Mouse (Mus musculus) limb, embryonic 13.5 days (tissue): ENCODE data around the gene Fanca. TPM values are rescaled to one million over a fixed set of nuclear protein-coding genes. Genes with fewer than 3 reads are reported as not detected.

Source experiments
- ATAC-seq: fragments of 200-750 bp; cut with Nextera tagmentation; 2 replicates; pipeline ENCODE4 v1.8.0; 2017; ENCODE audit warnings: low read depth, moderate number of reproducible peaks, moderate TSS enrichment; ENCODE audit not compliant: low FRiP score
- H3K27ac ChIP-seq: fragments of 300-500 bp; sonication (generic); 2 replicates; pipeline ENCODE4 v1.5.1; 2015; ENCODE audit warnings: inconsistent platforms, mild to moderate bottlenecking, moderate library complexity
- H3K27me3 ChIP-seq: fragments of 300-500 bp; sonication (generic); 2 replicates; pipeline ENCODE4 v1.6.1; 2015; ENCODE audit warnings: mild to moderate bottlenecking, inconsistent platforms
- H3K36me3 ChIP-seq: fragments of 300-500 bp; sonication (generic); 2 replicates; pipeline ENCODE4 v1.6.1; 2015; ENCODE audit warnings: inconsistent platforms, mild to moderate bottlenecking, moderate library complexity
- H3K4me1 ChIP-seq: fragments of 300-500 bp; sonication (generic); 2 replicates; pipeline ENCODE4 v1.6.1; 2015; ENCODE audit warnings: inconsistent platforms
- H3K4me2 ChIP-seq: fragments of 300-500 bp; sonication (generic); replicated peaks from 2 replicates; pipeline ENCODE4 v1.6.1; 2015; ENCODE audit warnings: inconsistent platforms, mild to moderate bottlenecking, moderate library complexity
- H3K4me3 ChIP-seq: fragments of 300-500 bp; sonication (generic); 2 replicates; pipeline ENCODE4 v1.5.1; 2015; ENCODE audit warnings: moderate library complexity, mild to moderate bottlenecking, inconsistent platforms
- H3K9ac ChIP-seq: fragments of 300-500 bp; sonication (generic); 2 replicates; pipeline ENCODE4 v1.6.1; 2015; ENCODE audit warnings: mild to moderate bottlenecking, inconsistent platforms
- H3K9me3 ChIP-seq: fragments of 300-500 bp; sonication (generic); 2 replicates; pipeline ENCODE4 v1.6.1; 2016; ENCODE audit warnings: inconsistent platforms
- WGBS: fragments of 180-500 bp; shearing (Covaris S2); methylation state at CpG from one replicate; pipeline ENCODE4 v1.1.7; 2015; 5-methylcytosine and 5-hydroxymethylcytosine counted together
- polyA plus RNA-seq: library from polyadenylated mRNA; unstranded; fragments of >200 nt; fragmentation: Nextera tagmentation; extraction: Ambion mirVana; gene quantifications from 2 replicates; pipeline ENCODE4 v1.2.1, GENCODE M21; 2015

Gene Fanca
- polyA plus RNA-seq, 1 experiment from 2014 or later = 26.4 TPM

DNA sequence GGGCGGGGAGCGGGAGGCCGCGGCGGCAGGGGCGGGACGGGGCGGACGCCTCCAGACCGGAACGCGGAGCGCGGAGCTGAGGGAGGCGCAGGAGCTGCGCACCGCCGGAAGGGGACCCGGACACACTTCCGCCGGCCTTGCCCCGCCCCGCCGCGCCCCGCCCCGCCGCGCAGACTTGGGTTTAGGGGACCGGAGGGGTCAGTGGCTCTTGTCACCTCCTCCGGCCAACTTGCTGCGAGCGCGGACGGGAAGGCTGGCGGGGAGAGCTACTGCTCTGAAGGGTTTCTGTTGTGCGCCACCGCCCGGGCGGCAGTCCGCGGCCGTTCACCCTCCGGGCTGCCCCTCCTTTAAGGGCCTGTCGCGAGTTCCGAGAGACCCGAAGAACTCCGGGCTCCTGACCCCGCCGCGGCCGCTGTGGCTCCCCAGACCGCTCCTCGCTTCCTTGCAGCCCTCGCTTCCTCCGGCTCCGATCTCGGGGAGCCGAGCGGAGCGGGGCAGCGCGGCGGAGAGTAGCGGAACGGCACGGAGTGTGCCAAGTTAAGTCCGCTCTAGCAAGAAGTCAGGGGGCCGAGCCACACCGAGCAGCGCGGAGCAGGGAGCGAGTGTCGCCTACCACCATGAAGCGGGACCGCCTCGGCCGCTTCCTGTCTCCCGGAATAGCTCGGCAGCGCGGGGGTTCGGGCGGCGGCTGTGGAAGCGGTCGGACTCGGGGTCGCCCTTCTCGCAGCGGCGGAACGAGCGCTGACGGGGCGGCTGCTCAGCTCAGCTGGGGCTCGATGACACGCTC is 64.1 kb downstream of the Fanca start, which contains the start of the genes Zfp276 and Vps9d1:
Zfp276 (plus strand) TSS at position 97 of the 787 bp plus-strand sequence.
Vps9d1 (minus strand) TSS at position 250 of the 787 bp plus-strand sequence.
- no peaks in the 10 kb centered on the region for H3K9me3 ChIP-seq
- H3K4me1 ChIP-seq = peaks cover 25% of the 10 kb centered on the region
- under 1% methylated on average over 79 of the region's 99 CpGs for WGBS
- ATAC-seq = peak; percentile 93
- H3K4me3 ChIP-seq = peak within 1 kb of the TSS; percentile 97
- peak within 1 kb of the TSS; percentile 95 for H3K9ac ChIP-seq
- peak within 1 kb of the TSS; percentile 76 for H3K4me2 ChIP-seq
- no peaks in the 10 kb centered on the region for H3K27me3 ChIP-seq
- peak within 1 kb of the TSS; percentile 77 for H3K27ac ChIP-seq
- H3K36me3 ChIP-seq = peaks cover 65% of the 10 kb centered on the region

DNA sequence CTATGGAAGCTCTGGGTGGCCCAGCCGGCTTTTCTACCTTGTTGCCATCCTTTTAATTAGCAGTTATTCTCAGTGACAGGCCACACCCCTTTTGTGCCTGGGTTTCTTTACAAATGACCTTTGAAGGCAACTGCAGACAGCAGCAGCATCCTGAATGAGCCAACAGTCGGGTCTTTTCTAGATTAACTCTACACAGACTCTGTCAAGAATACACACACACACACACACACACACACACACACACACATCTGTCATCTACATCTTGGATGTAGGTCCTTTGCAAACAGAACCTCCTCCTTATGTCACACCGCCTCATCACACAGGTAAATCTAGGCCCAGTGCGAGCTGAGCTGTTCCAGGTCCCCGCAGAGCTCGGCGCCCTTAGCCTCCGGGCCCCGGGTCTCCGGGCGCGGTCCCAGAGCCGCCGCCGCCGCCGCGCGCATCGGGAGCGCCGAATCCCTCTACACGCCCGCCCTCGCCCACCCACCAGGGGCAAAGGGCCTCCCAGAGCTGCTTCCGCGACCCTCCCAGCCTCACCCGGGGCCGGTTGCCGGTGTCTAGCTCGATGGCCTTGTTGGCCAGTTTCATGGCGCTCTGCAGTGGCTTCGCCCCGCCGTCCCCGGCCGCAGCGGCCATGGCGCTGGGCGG is 64.8 kb downstream of the Fanca start:
- no peaks in the 10 kb centered on the region for H3K27me3 ChIP-seq
- H3K4me1 ChIP-seq = peaks cover 25% of the 10 kb centered on the region
- peak overlapping the region; percentile 97 for H3K4me3 ChIP-seq
- under 1% methylated on average over 31 of the region's 40 CpGs for whole genome bisulfite sequencing
- H3K27ac ChIP-seq = peak overlapping the region; percentile 77
- no peaks in the 10 kb centered on the region for H3K9me3 ChIP-seq
- H3K9ac ChIP-seq = peak overlapping the region; percentile 95
- H3K4me2 ChIP-seq = peak overlapping the region; percentile 76
- H3K36me3 ChIP-seq = peaks cover 65% of the 10 kb centered on the region
- no peak; the same call in none of the 2 replicates for ATAC-seq

DNA sequence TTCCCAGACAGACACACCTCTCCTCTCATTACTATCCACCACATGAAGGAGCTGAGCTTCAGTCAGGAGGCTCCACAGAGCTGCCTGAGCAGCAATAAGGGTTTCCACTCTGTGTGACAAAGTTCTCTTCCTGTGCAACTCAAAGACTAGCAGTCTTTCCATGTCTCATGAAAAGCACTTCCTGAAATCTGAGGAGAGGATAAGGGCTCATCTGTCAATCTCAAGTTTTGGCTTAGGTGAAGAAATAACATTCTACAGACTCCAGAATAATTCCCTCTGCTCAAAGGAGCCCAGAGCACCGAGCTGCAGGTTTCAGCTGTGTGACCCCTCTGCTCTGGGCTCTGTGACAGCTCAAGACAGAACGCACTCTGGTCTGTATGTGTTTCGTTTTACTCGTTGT is 65.5 kb downstream of the Fanca start:
- peak overlapping the region; percentile 76 for H3K4me2 ChIP-seq
- peaks cover 65% of the 10 kb centered on the region for H3K36me3 ChIP-seq
- no peak overlapping the region for H3K27ac ChIP-seq
- peaks cover 25% of the 10 kb centered on the region for H3K4me1 ChIP-seq
- H3K9me3 ChIP-seq = no peaks in the 10 kb centered on the region
- H3K9ac ChIP-seq = peak overlapping the region; percentile 95
- H3K4me3 ChIP-seq = peak overlapping the region; percentile 97
- no peak for ATAC-seq
- no peaks in the 10 kb centered on the region for H3K27me3 ChIP-seq
- WGBS = 44% methylated on average over 4 of the region's 4 CpGs

DNA sequence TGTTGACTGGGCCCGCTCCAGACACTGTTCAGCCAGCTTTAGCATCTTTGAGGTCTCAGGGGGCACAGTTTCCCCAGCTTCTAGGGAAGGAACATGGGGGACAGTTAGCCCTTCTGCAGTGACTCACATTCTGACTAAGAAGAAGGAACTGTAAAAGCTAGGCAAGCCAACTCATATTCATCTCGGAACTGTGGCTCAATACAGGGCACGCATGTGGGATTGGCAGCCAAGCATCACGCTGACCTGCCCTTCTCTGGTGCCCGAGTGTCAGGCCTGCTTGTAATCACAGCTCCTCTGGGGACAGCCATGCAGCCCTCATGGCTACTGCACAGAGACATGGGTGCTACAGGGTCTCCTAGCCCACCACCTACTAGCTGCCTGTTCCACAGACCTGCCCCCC is 67.4 kb downstream of the Fanca start:
- no peak for ATAC-seq
- H3K4me3 ChIP-seq = no peak overlapping the region
- WGBS = 93% methylated on average over 5 of the region's 5 CpGs
- no peaks in the 10 kb centered on the region for H3K27me3 ChIP-seq
- peak overlapping the region; percentile 8 for H3K9ac ChIP-seq
- H3K27ac ChIP-seq = no peak overlapping the region
- H3K4me2 ChIP-seq = no peak overlapping the region
- peaks cover 22% of the 10 kb centered on the region for H3K4me1 ChIP-seq
- peaks cover 65% of the 10 kb centered on the region for H3K36me3 ChIP-seq
- no peaks in the 10 kb centered on the region for H3K9me3 ChIP-seq

DNA sequence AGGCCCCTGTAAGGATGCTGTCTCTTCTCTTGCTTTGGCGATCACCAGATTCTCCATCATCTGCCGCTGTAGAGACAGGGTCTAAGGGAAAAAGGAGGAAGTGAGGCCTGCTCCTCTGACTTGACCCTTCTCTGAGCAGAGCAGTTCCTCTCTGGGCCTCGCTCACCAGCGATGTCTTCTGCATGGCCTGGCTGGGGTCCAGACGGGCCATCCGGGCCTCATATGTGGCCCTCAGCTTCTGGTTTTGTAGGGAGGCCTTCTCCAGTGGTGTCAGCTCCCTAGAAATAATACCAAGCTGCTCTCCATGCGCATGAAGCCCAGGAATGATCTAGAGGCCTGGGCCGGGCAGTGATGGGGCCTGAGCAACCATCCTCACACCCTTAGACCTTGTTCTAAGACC is 69.8 kb downstream of the Fanca start:
- ATAC-seq = no peak
- H3K36me3 ChIP-seq = peaks cover 84% of the 10 kb centered on the region
- H3K27ac ChIP-seq = no peak overlapping the region
- H3K27me3 ChIP-seq = no peaks in the 10 kb centered on the region
- no peak overlapping the region for H3K4me2 ChIP-seq
- 90% methylated on average over 8 of the region's 8 CpGs for WGBS
- H3K9me3 ChIP-seq = no peaks in the 10 kb centered on the region
- no peak overlapping the region for H3K9ac ChIP-seq
- H3K4me3 ChIP-seq = no peak overlapping the region
- H3K4me1 ChIP-seq = peaks cover 11% of the 10 kb centered on the region

DNA sequence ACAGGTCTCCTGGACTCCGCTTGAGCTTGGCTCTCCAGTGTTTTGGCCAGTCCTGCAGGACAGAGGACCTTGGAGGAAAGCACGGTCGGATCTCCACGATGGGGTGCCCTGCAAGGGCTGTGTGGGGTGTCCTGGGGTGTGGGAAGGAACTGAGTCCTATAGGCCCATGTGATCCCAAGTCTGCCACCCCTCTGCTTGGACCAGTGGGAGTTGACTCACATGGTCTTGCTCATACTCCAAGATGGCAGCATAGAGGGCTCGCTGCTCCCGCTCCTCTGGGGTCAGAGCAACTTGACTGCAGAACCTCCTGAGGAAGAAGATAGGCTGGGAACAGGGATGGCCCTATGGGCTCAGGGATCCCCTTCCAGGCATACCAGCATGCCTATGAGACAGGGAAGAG is 70.6 kb downstream of the Fanca start:
- Histone ChIP-seq H3K4me3 (no peak overlapping the region), H3K9ac (no peak overlapping the region), H3K27ac (no peak overlapping the region), H3K4me1 (peaks cover 4% of the 10 kb centered on the region), H3K4me2 (no peak overlapping the region), H3K27me3 (no peaks in the 10 kb centered on the region), H3K36me3 (peaks cover 92% of the 10 kb centered on the region), H3K9me3 (no peaks in the 10 kb centered on the region)
- 92% methylated on average over 6 of the region's 6 CpGs for WGBS
- ATAC-seq = no peak

DNA sequence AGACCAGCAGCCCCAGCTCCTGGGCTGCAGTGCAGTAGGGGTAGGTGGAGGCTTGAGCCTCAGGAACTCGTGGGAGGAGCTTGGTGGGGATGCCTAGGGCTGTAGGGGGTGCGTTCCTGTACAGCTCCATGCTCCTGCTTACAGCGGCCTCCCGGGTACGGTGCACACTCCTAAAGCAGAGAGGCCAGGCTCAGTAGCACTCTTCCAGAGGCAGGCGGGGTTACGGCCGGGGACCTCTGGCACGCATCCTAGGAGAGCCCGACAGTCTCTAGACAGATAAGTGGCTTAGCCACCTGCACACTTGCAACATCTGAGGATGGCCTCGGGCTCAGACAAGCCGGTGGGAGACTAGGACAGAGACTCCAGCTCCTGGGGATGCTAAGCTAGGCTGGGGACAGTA is 72.8 kb downstream of the Fanca start:
- Histone ChIP-seq H3K27ac (no peak overlapping the region), H3K9ac (no peak overlapping the region), H3K9me3 (no peaks in the 10 kb centered on the region), H3K4me2 (no peak overlapping the region), H3K4me3 (no peak overlapping the region), H3K36me3 (peaks cover 92% of the 10 kb centered on the region), H3K4me1 (no peaks in the 10 kb centered on the region), H3K27me3 (no peaks in the 10 kb centered on the region)
- no peak for ATAC-seq
- WGBS = 90% methylated on average over 12 of the region's 12 CpGs

DNA sequence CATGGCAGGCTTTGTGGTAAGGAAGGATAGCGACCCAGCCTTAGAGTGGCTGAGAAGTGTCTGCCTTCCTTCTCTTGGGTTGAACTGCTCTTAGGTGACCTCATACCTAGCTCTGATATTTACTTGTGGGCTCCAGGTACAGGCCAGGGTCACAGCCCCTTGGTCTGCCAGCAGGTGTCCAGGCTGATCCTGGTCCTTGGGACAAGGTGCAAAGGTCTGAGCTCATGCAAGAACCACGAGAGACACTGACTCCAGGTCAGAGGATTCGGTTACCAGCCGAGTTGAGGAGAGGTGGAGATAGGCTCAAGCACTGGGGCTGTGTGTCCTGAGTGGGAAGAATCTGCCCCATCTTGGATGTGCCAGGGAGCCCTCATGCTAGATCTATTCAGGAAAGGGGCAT is 74.0 kb downstream of the Fanca start:
- H3K9me3 ChIP-seq = no peaks in the 10 kb centered on the region
- no peak overlapping the region for H3K4me3 ChIP-seq
- H3K27me3 ChIP-seq = no peaks in the 10 kb centered on the region
- no peak overlapping the region for H3K27ac ChIP-seq
- H3K4me2 ChIP-seq = no peak overlapping the region
- H3K4me1 ChIP-seq = no peaks in the 10 kb centered on the region
- 94% methylated on average over 4 of the region's 4 CpGs for WGBS
- H3K9ac ChIP-seq = no peak overlapping the region
- ATAC-seq = no peak
- peaks cover 81% of the 10 kb centered on the region for H3K36me3 ChIP-seq

DNA sequence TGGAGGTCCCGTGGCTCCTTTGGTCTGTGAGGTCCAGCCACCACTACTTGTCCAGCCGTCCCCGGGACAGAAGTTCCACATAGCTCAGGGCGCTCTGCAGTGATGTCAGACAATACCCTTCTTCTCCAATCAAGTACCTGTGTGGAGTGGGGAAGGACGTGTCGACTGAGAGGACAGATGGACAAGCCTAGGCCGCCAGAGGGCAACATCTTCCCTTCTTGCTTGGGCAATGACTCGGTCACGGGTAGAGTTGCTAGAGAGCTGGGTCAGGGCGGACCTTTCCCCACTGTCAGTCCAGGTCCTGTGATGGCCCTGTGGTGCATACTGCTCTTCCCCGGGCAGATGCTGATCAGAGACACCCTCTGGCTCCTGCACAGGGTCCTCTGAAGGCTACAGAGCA is 75.3 kb downstream of the Fanca start:
- H3K4me2 ChIP-seq = no peak overlapping the region
- no peak for ATAC-seq

DNA sequence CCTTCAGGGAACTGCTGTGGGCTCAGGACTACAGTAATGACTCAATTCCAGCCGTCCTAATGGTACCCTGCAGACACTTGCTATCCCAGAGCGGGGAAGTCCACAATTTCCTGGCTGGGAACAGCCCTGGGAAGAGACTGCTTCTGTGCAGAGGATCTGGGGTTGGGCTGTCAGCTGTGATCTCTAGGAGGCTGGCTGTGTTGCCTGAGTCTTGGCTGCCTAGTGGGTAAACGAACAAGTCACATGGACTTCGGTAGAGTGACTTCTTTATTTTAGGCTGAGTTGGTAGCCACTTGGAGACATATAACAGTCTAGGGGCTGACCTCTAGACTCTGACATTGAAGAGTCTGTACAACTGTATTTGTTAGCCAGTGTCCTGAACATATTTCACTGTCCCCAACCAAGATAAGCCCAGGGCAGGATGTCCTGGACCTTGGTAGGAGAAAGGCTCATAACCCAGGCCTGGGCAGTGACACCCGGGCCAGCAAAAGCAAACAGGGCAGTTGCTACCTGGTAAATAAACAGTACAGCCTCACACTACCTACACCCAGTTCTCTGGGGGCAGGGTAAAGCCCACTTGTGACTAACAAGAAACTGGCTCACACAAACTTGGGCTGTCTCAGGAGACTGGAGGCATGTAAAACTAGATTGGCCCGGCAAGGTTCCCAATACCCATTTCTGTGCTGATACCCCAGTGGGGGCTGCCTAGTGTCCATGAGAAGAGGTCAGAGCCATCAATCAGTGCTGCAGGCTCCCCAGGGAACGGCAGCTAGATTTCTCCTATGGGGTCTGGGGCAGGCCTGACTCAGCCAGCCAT is 76.1 kb downstream of the Fanca start:
- H3K9me3 ChIP-seq = no peaks in the 10 kb centered on the region
- no peak for ATAC-seq
- H3K27me3 ChIP-seq = 0 out of 2 replicates have a peak, but pooled peaks cover under 1% of the 10 kb centered on the region
- WGBS = 88% methylated on average over 7 of the region's 7 CpGs
- H3K4me3 ChIP-seq = no peak overlapping the region
- no peak overlapping the region for H3K27ac ChIP-seq
- no peaks in the 10 kb centered on the region for H3K4me1 ChIP-seq
- peaks cover 61% of the 10 kb centered on the region for H3K36me3 ChIP-seq
- H3K9ac ChIP-seq = no peak overlapping the region
- H3K4me2 ChIP-seq = no peak overlapping the region

More for the DNA sequence above, 75.3 kb downstream of the Fanca start:
- no peaks in the 10 kb centered on the region for H3K27me3 ChIP-seq
- H3K9ac ChIP-seq = no peak overlapping the region
- WGBS = 66% methylated on average over 11 of the region's 11 CpGs
- H3K27ac ChIP-seq = no peak overlapping the region
- H3K36me3 ChIP-seq = peaks cover 68% of the 10 kb centered on the region
- no peaks in the 10 kb centered on the region for H3K4me1 ChIP-seq
- no peak overlapping the region for H3K4me3 ChIP-seq
- no peaks in the 10 kb centered on the region for H3K9me3 ChIP-seq

DNA sequence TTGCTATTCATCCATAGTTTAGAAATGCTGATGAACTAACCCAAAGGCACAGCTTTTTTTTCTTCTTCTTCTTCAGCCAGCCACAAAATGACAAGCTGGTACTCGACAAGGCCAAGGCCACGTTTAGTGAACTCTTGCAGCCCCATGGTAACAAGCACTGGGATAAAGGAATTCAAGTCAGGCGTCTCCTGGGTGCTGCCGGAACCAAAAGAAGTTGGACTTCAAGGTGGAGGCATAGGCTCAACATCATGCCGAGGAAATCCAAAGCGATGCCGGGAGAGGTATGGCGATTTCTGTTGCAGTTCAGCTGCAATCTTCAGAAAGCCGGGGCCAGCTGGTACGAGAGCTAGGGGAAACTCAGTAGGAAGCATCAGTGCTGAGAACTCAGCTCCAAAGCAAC is 79.0 kb downstream of the Fanca start:
- ATAC-seq = no peak
- Histone ChIP-seq H3K4me2 (no peak overlapping the region), H3K36me3 (peaks cover 31% of the 10 kb centered on the region), H3K4me3 (no peak overlapping the region), H3K9me3 (no peaks in the 10 kb centered on the region), H3K27me3 (peaks cover 28% of the 10 kb centered on the region), H3K4me1 (peaks cover 21% of the 10 kb centered on the region), H3K27ac (no peak overlapping the region), H3K9ac (no peak overlapping the region)
- WGBS = 86% methylated on average over 10 of the region's 10 CpGs
